Mouse (Mus musculus): ENCODE measurements around the gene Preb.

The Preb gene

DNA sequence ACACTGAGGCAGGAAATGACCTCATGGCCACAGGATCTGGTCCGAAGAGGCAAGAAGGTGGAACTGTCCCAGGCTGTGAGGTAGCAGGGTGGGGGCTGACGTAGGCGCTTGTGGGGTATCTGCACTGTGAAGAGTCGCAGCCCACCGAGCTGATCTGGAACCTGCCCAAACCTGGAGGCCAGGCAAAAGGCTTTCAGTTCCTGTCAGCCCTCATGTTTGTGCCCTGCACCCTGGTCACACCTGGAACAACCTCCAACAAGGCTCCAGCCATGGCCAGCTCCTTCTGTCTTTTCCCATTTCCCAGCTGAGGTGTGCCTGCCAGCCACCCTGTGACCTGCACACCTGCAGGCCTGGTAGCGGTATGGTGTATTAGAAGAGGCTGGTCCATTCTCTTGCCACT, 2.3 kb downstream of the Preb start:
- in situ Hi-C loops (cut with MboI, MseI), result no loop called here

DNA sequence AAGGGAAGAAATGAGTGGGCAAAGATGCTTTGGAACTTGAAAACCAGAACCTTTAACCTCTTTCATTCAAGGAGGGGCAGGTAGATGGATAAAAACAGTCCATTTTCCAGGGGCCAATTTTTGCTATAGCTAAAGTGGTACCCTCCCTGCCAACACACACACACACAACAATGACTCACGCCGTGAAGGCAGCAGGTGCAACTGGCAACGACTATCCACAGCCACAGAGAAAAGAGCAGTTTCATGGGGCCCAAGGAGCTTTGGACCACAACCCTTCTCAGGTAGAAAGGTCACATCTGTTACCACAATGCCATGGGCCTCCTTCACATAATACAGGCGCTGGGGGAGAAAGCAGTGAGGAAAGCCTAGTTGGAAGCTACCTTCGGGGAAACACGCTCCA, 4.4 kb downstream of the Preb start:
- in situ Hi-C loops (cut with MboI, MseI), result no loop called here

DNA sequence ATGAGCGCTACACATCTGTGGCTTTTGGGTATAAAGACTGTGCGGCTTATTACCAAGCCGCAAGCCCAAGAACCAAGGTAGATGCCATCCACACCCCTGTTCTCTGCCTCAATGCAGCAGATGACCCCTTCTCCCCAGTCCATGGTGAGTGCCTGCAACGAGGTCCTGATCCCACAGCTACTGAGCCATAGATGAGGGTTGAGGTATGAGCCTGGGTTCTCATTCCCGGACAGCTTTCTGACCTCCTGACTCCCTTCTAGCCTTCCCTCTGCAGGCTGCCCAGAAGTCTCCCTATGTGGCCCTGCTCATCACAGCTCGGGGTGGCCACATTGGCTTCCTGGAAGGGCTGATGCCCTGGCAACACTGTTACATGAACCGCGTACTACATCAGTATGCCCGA, 5.6 kb downstream of the Preb start:
- in situ Hi-C loops (cut with MboI, MseI), result loop anchor here (5.0 kb wide), 1 partner anchor 67 kb away; the partner anchor contains the start of gene Agbl5

DNA sequence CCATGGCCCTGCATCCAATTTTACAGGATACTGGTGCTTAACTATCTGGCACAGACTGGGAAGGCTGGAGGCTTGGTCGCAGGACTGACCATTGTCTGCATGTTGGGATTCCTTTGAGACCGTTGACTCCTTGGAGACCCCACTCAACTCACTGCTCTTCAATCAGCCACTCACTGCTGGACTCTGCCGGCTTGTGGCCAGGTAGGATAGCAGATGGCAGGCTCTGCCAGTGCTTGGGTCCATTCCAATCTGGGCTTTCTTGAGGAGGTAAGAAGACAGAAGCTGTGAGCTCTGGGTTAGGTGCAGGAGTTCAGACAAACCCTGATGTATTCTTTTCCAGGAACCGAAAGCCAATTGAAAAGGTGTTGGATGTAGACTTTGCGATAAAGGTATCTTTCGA, 6.1 kb downstream of the Preb start:
- in situ Hi-C loops (cut with MboI, MseI), result loop anchor here (5.0 kb wide), 1 partner anchor 67 kb away; the partner anchor contains the start of gene Agbl5

DNA sequence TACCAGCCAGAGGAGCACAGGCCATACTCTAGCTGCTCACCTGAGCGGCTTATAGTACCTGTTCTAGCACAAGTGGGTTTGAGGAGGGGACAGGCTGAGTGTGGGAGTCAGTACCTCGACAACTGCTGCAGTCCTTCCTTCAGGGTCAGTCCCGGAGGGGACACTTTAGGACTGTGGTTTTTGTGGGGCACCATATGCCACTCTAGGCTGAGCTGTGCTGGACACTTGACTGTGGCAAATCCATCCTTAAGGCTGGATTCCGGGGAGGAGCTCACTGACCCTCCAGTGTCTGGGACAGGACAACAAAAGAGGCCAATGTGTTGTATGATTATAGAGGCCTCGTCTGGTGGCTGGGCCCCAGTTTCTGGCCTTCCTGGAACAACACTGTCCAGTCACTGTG, 7.6 kb downstream of the Preb start:
- in situ Hi-C loops (cut with MboI, MseI), result loop anchor here (5.0 kb wide), 1 partner anchor 65 kb away; the partner anchor contains the start of gene Agbl5

DNA sequence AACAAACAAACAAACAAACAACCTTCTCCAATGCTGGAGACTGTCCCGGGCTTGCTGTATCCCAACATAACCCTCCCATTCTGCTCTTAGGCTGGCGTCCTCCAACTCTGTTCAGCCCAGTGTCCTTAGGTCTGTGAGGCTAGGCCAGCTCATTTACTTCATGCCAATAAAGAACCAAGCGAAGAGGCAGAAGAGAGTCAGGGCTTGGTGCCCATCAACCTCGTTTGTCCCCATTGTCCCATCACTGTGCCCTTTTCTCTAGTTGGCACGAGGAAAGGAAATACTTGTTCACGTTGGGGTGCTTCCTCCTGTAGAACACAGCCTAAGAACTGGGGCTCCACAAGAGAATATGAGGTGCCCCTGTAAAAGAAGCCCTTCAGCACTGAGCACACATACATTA, 8.5 kb downstream of the Preb start:
- in situ Hi-C loops (cut with MboI, MseI), result loop anchor here (5.0 kb wide), 1 partner anchor 64 kb away; the partner anchor contains the start of gene Agbl5

DNA sequence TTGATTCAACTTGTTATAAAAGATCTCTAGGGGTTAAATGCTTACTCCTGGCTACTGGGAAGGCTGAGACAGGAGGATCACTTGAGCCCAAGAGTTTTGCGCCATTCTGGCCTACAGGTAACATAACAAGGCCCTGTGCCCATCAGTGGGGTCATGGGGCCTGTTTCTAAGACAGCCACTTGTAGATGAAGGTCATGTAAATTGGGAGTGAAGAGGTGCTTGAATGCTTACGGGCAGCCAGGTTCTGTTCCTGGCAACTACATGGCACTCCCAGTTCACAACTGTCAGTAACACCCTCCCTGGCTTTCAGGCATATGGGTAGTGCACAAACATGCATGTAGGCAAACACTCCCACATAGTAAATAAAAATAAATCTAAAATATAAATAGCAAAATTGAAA, 9.2 kb downstream of the Preb start:
- in situ Hi-C loops (cut with MboI, MseI), result loop anchor here (5.0 kb wide), 1 partner anchor 64 kb away; the partner anchor contains the start of gene Agbl5

DNA sequence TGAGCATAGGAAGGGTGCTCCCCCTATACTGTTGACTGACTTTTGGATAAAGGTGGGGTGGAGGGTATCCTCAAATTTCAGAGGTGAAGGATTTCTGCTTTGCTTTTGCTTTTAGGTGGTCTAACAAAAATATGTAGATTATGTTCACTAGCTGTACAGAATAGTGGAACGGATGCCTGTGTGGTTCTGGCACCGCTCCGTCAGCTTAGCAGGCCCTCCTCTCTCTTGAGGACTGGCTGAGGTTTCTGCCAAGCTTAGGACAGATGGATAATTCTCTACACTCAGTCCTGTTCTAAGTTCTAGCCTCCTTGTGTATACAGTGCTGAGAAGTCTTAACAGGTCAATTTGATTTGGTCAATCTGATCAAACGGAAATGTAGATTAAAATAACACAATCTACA, 9.7 kb downstream of the Preb start:
- in situ Hi-C loops (cut with MboI, MseI), result loop anchor here (5.0 kb wide), 1 partner anchor 63 kb away; the partner anchor contains the start of gene Agbl5

DNA sequence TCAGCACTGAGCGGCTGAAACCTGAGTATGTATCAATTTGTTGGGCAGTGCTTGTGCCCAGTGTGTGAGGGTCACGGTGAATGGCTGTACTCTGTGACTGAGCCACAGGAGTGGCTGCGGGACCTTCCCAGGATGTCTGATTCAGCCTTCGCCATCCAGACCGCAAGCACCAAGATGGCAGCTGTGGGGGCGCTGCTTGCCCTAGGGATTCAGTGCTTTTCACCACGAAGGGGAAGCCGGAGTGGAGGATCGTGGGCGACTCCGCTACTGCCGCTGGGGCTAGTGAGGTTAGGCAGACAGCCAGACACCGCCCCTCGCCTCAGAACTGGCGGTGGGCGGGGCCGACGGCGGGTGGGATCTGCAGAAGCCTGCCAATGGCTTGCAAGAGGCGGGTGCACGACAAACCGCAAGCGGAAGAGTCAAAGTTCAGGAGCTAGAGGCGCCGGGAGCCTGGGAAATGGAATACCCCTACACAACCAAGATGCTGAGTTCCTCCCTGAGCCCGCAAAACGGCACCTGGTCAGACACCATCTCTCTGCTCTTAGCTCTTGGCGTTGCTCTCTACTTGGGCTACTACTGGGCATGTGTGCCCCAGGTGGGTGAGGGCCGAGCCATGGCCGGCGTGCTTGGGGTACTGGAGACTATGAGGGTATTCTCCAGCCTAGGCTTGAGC, 10.4 kb downstream of the Preb start:
- in situ Hi-C loops (cut with MboI, MseI), result loop anchor here (5.0 kb wide), 1 partner anchor 62 kb away; the partner anchor contains the start of gene Agbl5

DNA sequence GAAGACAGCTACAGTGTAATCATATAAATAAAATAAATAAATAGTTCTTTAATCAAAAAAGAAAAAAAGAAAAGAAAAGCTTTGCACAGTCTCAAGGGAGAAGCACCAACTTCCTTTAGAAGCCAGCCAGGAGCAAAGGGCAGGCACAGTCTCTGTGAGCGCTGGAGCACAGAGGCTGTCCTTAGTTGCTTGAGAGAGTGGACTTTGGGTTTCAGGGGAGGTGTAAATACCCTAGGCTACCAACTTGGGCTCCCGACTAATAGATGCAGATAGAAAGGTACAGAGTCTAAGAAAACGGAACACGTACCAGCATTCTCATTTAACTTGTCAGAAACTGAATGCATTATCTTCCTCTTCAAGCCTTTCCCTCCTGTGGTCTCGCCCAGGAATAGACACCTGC, 11.5 kb downstream of the Preb start:
- in situ Hi-C loops (cut with MboI, MseI), result no loop called here

DNA sequence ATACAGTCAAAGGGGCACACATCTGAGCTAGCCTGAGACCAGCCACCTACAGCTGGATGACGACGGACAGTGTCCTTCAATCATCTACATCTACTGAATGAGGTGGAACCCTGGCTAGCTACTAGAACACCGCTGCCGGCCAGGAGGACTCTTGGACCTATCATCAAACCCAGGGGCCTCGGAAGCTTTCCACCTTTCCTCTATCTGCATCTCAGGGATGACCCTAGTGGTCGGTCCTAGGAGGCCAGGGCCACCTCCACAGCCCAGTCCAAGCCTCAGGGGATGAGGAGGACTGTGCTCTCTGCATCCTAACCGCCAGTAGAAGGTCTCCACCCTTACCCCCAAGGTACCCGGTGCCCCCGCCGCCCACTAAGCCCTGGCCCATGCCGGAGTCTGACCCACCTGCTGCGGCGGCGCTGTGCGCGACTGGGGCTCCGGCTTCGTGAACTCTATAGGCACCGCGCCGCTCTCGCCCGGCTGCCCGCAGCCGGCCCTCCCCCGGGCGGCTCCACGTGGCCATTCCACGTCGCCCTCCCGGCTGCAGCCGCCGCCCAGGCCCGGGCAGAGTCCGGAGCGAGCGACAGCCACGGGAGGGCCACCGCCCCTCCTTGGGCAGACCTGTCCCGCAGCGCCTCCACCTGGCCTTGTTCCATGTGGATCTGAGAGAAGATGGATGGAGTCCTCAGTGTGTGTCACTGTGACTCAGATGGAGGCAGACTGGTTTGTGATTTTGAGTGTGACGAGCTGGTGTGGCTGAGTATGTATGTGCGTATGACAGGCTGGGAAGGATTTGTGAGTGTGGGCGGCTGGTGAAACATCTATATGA, 15.0 kb downstream of the Preb start, which contains the start of gene Cgref1:
Cgref1 (minus strand) TSS at position 636 of the 826 bp plus-strand sequence.
- in situ Hi-C loops (cut with MboI, MseI), result no loop called here

DNA sequence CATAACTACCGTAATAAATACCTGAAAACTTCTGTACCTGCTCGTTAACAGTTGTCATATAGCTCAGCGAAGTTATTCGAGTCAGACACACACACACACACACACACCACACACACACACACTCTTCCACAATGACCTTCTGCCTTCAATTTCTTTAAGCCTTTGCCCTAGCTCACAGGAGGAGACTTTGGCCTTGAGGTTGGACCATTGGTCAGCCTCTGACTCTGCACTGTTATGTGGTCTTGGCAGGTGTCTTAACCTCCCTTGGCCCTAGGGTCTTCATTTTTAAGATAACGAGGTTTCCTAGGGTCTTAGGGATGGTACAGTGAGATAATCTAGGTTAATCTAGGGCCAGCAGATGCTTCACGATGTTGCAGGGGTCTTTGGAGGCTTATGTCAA, 15.8 kb downstream of the Preb start:
- in situ Hi-C loops (cut with MboI, MseI), result no loop called here

DNA sequence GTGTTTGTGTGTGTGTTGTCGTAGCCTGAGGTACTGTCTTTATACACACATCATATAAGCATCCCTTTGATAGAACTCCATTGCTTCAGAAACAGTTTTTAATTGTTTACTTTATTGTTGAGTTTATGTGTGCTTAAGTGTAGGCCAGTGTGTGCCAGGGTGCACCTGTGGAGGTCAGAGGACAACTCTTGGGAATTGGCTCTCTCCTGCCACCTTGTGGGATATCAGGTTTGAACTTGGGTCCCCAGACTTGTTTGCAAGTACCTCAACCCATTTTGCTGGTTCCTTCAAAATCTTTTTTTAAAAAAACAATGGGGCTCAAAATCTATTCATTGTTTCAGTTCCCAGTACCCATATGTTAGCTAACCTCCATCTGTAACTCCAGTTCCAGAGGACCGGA, 17.2 kb downstream of the Preb start:
- in situ Hi-C loops (cut with MboI, MseI), result no loop called here

DNA sequence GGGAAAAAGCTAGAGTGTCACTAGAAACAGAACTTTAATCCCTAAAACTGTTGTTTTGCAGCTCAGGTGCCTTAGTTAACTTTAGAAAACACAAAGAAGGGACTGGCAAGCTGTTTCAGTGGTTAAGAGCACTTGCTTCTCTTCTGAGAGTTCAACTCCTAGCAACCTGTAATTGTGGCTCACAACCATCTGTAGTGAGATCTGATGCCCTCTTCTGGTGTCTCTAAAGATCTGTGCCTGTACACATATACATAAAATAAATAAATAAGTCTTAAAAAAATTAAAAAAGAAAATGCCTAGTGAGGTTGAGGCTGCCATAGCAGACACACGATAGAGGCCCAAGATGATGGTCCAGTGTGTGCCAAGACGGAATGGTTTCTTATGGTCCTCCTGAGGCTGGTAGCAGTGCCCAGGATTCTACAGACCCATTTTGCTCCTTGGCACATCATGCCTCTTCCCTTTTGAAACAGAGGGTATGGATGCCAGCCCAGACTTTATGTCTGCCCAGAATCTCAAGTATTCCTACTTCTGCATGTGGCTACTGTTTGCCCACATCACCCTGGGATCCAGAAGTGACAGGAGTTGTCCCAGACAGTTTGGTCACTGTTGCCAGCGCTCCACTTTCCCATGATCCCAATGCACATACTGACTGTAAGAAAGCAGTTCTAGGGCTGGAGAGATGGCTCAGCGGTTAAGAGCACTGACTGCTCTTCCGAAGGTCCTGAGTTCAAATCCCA, 25.3 kb downstream of the Preb start:
- in situ Hi-C loops (cut with MboI, MseI), result no loop called here

DNA sequence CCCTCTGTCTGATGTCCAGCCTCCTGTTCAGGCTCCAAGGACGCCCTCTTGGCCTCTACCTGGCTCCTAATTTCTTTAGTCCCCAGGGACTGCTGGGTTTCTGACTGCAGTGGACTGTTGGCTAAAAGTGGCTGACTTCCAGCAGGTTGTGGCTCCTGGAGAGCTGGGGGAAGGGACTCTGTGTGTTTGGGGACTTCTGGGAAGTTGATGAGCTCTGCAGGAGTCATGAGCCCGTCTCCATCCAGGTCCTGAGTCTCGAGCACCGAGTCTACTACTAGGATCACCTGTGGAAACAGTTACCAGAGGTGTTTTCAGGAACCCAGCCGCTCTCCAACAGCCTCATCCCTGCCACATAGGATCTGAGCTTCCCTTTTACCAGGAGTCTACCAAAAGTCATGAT, 26.5 kb downstream of the Preb start:
- in situ Hi-C loops (cut with MboI, MseI), result no loop called here

DNA sequence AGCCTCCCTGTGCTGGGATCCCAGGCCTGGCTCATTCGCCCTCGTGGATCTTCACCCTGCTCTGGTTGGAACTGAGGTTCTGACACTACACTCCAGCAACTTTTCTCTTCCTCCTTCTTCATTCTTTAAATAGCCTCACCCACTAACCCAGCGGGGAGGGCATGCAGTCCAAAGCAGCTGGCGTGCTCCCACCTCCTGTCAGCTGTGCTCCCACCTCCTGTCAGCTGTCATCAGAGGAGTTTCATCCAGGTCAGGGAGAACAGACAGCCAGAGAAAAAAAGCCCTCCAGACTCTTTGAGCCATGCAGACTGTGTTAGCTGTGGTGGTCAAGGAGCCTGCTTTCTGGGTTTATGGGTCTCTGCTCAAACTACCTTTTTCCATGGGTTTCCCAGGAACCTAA, 28.8 kb downstream of the Preb start:
- in situ Hi-C loops (cut with MboI, MseI), result no loop called here

DNA sequence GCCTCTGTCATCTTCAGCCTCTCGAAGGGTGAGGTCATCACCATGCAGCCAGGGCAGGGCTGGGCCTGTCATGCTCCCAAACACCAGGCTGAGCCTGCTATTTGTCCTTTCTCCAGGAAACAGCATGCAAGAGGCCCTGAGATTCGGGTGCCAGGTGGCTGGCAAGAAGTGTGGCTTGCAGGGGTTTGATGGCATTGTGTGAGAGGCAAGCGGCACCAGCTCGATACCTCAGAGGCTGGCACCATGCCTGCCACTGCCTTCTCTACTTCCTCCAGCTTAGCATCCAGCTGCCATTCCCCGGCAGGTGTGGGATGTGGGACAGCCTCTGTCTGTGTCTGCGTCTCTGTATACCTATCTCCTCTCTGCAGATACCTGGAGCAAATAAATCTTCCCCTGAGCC, 29.3 kb downstream of the Preb start:
- in situ Hi-C loops (cut with MboI, MseI), result no loop called here

DNA sequence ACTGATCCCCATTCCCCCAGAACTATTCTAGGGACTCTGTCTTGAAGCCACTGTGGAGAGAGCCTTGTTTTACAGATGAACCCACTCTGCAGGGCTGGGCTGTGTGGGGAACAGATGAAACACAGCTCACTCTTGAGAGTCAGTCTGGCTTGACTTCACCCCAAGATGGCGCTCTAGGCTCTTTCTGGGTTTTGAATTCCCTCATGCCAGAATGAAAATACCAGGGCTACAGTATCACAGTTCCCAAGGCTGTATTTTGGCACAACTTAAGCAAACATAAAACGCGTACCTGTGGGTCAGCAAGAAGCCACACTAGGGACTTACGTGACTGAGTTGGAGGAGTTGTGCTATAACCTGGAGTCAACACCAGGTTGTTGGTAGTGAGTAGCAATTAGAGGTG, 30.0 kb downstream of the Preb start:
- in situ Hi-C loops (cut with MboI, MseI), result no loop called here

DNA sequence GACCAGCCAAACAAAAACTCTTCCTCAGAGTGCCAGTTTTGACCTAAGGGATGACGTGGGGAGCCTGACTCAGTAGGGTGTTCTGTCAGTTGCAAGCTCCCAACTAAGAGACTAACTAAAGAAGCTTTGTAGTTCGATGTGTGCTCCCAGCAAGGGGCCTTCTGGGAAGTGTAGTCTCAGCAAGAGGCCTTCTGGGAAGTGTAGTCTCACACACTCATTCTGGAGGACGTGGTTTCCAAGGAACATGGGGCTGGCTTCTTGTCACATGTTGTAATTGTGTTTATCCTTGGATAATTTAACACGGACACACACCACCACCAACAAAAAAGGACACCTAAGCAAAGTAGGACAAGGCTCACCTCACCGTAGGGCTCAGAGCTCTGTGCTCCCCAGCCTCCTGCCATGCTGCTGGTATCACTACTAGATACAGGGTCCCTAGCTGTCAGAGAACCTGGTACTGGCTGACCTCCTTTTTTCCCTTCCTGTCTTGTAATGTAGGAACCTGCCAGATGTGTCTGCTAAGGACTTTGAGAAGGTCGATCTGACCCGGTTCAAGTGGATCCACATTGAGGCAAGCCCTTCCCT, 32.1 kb downstream of the Preb start:
- in situ Hi-C loops (cut with MboI, MseI), result no loop called here

DNA sequence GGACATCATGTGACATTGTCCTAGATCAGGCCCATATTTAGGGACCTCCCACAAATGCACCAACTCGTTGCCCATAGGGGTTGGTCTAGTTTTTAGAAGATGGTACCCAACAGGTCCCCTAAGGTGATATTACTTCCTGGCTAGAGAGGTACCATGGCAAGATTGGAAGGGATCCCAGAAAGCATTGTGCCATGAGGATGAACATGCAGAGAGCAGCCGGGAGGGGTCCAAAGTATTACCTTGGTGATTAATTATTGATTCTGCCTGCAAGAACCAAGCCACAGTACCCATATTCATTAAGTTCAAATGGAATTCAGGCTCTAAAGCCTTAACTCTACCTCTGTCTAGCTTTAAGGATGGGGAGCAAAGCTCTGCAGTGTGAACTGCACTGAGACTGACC, 34.1 kb downstream of the Preb start:
- in situ Hi-C loops (cut with MboI, MseI), result no loop called here

DNA sequence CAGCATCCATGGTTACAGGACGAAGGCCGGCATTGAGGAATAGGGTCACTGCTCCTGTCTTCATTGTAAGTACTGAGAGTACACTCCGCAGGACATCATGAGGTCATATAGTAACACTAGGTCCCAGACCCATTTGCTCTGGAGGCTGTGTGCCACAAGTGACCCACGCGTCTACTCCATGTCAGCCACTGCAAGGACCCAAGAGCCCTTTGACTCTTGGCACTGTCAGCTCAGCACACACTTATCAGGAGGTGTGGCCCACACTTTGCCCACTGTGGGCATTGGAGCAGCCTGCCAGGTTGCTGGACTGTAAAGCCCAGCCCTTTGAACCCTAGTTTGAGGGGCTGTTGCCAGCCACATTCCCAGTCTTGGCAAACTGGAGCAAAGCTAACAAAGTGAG, 34.9 kb downstream of the Preb start:
- in situ Hi-C loops (cut with MboI, MseI), result no loop called here

DNA sequence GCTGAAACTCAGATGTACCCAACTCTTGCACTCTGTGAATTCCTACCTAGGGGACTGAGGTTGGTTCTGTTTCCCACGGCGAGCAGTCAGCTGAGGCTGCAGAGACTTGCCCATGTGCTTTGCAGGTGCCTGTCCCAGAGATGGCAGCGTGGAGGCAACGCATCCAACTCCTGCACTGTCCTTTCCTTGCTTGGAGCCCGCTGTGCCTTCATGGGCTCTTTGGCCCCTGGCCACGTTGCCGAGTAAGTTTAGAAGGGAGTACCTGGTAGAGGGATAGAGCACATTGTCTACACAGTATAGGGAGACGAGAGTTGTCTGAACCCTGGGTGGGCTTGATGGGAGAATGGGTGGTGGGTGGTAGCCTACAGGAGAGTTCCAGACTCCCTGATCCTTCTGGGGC, 35.5 kb downstream of the Preb start:
- in situ Hi-C loops (cut with MboI, MseI), result no loop called here
